Mouse (Mus musculus): Measurements from ENCODE around the gene Samd4b. TPM values are rescaled to one million over a fixed set of nuclear protein-coding genes. Genes with fewer than 3 reads are reported as not detected.

The Samd4b gene
- polyA plus RNA-seq, 2 experiments = 33.0 to 82.0 TPM

GRCm38 (mm10) chr7:28555939-28556535, 41.9 kb downstream of the Samd4b start:
- 14% methylated on average over 5 of the region's 5 CpGs for WGBS
- no peak overlapping the region for H3K27ac ChIP-seq (replicated peaks; ENCODE audit: low read depth, low read length)

GRCm38 (mm10) chr7:28553076-28553475, 44.9 kb downstream of the Samd4b start:
- 0 out of 2 replicates have a peak, but pooled peaks cover 4% of the 10 kb centered on the region for H3K36me3 ChIP-seq (ENCODE audit: control insufficient read depth, insufficient read depth, low read length)
- H3K27me3 ChIP-seq (ENCODE audit: control insufficient read depth, insufficient read depth, low read length) = 0 out of 2 replicates have a peak, but pooled peaks cover 2% of the 10 kb centered on the region
- TF ChIP-seq POLR2A (IDR thresholded peaks at IDR 0.05; ENCODE audit: borderline replicate concordance, extremely low read depth, insufficient read depth, insufficient read length) = no peak
- no peaks in the 10 kb centered on the region for H3K4me1 ChIP-seq (ENCODE audit: control insufficient read depth, insufficient read depth, low read length)
- no peaks in the 10 kb centered on the region for H3K9me3 ChIP-seq (ENCODE audit: control insufficient read depth, low read length)
- no peak overlapping the region for H3K9ac ChIP-seq (ENCODE audit: low read depth, low read length, severe bottlenecking)
- ATAC-seq (ENCODE audit: low FRiP score, low read depth) (no peak), DNase-seq (ENCODE audit: low spot score) (no peak)
- WGBS = 93% methylated on average over 6 of the region's 6 CpGs
- H3K4me3 ChIP-seq (replicated peaks; ENCODE audit: low read length) = no peak overlapping the region
- no peak overlapping the region for H3K4me2 ChIP-seq (replicated peaks; ENCODE audit: low read depth, low read length, severe bottlenecking)
- H3K27ac ChIP-seq (replicated peaks; ENCODE audit: low read depth, low read length) = no peak overlapping the region

More at GRCm38 (mm10) chr7:28555939-28556535, 41.9 kb downstream of the Samd4b start:
- H3K4me3 ChIP-seq (replicated peaks; ENCODE audit: low read length) = no peak overlapping the region
- H3K36me3 ChIP-seq (ENCODE audit: control insufficient read depth, insufficient read depth, low read length) = peaks cover 30% of the 10 kb centered on the region
- H3K9ac ChIP-seq (ENCODE audit: low read depth, low read length, severe bottlenecking) = no peak overlapping the region
- H3K27me3 ChIP-seq (ENCODE audit: control insufficient read depth, insufficient read depth, low read length) = no peaks in the 10 kb centered on the region
- DNase-seq (ENCODE audit: low spot score) = no peak
- peaks cover 2% of the 10 kb centered on the region; the same call in 1 of the 2 replicates for H3K4me1 ChIP-seq (ENCODE audit: control insufficient read depth, insufficient read depth, low read length)
- H3K9me3 ChIP-seq (ENCODE audit: control insufficient read depth, low read length) = no peaks in the 10 kb centered on the region
- TF ChIP-seq POLR2A (IDR thresholded peaks at IDR 0.05; ENCODE audit: borderline replicate concordance, extremely low read depth, insufficient read depth, insufficient read length) = no peak
- no peak overlapping the region for H3K4me2 ChIP-seq (replicated peaks; ENCODE audit: low read depth, low read length, severe bottlenecking)
- ATAC-seq (ENCODE audit: low FRiP score, low read depth) = no peak

- Histone ChIP-seq H3K36me3 (ENCODE audit: control insufficient read depth, insufficient read depth, low read length) (no peaks in the 10 kb centered on the region), H3K27me3 (ENCODE audit: control insufficient read depth, insufficient read depth, low read length) (peaks cover 47% of the 10 kb centered on the region), H3K4me3 (replicated peaks; ENCODE audit: low read length) (no peak overlapping the region), H3K27ac (replicated peaks; ENCODE audit: low read depth, low read length) (no peak overlapping the region), H3K4me1 (ENCODE audit: control insufficient read depth, insufficient read depth, low read length) (peaks cover 5% of the 10 kb centered on the region), H3K4me2 (replicated peaks; ENCODE audit: low read depth, low read length, severe bottlenecking) (no peak overlapping the region), H3K9ac (ENCODE audit: low read depth, low read length, severe bottlenecking) (no peak overlapping the region), H3K9me3 (ENCODE audit: control insufficient read depth, low read length) (no peaks in the 10 kb centered on the region)
- DNase-seq (ENCODE audit: low spot score) (no peak), ATAC-seq (ENCODE audit: low FRiP score, low read depth) (no peak)
- WGBS = 68% methylated on average over 7 of the region's 7 CpGs
- TF ChIP-seq POLR2A (IDR thresholded peaks at IDR 0.05; ENCODE audit: borderline replicate concordance, extremely low read depth, insufficient read depth, insufficient read length) = no peak
Measured at GRCm38 (mm10) chr7:28547628-28548027, 50.3 kb downstream of the Samd4b start.

GRCm38 (mm10) chr7:28547154-28547553, 50.8 kb downstream of the Samd4b start, which contains the start of gene Nccrp1:
Gene Nccrp1 (minus strand): TSS chr7:28547254.
- H3K27ac ChIP-seq (replicated peaks; ENCODE audit: low read depth, low read length) = no peak within 1 kb of the TSS
- peak within 1 kb of the TSS; percentile 22 for H3K4me3 ChIP-seq (replicated peaks; ENCODE audit: low read length)
- peak within 1 kb of the TSS; percentile 35 for H3K4me2 ChIP-seq (replicated peaks; ENCODE audit: low read depth, low read length, severe bottlenecking)
- ATAC-seq (ENCODE audit: low FRiP score, low read depth) = no peak
- no peak within 1 kb of the TSS; the same call in 1 of the 2 replicates for H3K9ac ChIP-seq (ENCODE audit: low read depth, low read length, severe bottlenecking)
- peaks cover 5% of the 10 kb centered on the region for H3K4me1 ChIP-seq (ENCODE audit: control insufficient read depth, insufficient read depth, low read length)
- H3K36me3 ChIP-seq (ENCODE audit: control insufficient read depth, insufficient read depth, low read length) = no peaks in the 10 kb centered on the region
- no peak for TF ChIP-seq POLR2A (IDR thresholded peaks at IDR 0.05; ENCODE audit: borderline replicate concordance, extremely low read depth, insufficient read depth, insufficient read length)
- 3% methylated on average over 3 of the region's 5 CpGs for WGBS
- H3K9me3 ChIP-seq (ENCODE audit: control insufficient read depth, low read length) = no peaks in the 10 kb centered on the region
- no peak for DNase-seq (ENCODE audit: low spot score)
- peaks cover 47% of the 10 kb centered on the region for H3K27me3 ChIP-seq (ENCODE audit: control insufficient read depth, insufficient read depth, low read length)

- Histone ChIP-seq H3K27ac (replicated peaks; ENCODE audit: low read depth, low read length) (no peak overlapping the region), H3K4me3 (replicated peaks; ENCODE audit: low read length) (peak overlapping the region; percentile 22), H3K36me3 (ENCODE audit: control insufficient read depth, insufficient read depth, low read length) (no peaks in the 10 kb centered on the region), H3K4me1 (ENCODE audit: control insufficient read depth, insufficient read depth, low read length) (peaks cover 5% of the 10 kb centered on the region), H3K27me3 (ENCODE audit: control insufficient read depth, insufficient read depth, low read length) (peaks cover 47% of the 10 kb centered on the region), H3K9ac (ENCODE audit: low read depth, low read length, severe bottlenecking) (no peak overlapping the region; the same call in 1 of the 2 replicates), H3K9me3 (ENCODE audit: control insufficient read depth, low read length) (no peaks in the 10 kb centered on the region), H3K4me2 (replicated peaks; ENCODE audit: low read depth, low read length, severe bottlenecking) (peak overlapping the region; percentile 35)
- 1% methylated on average over 21 of the region's 22 CpGs for WGBS
- no peak for TF ChIP-seq POLR2A (IDR thresholded peaks at IDR 0.05; ENCODE audit: borderline replicate concordance, extremely low read depth, insufficient read depth, insufficient read length)
- no peak for ATAC-seq (ENCODE audit: low FRiP score, low read depth)
- DNase-seq (ENCODE audit: low spot score) = no peak
Measured at GRCm38 (mm10) chr7:28546649-28547048, 51.3 kb downstream of the Samd4b start.
